12 mouse cellular contexts compared by ENCODE assay signal in genomic region chr5:112583304-112583703, GRCm38 (mm10). TPM values are rescaled to one million over a fixed set of nuclear protein-coding genes. Genes with fewer than 3 reads are reported as not detected.
A peak's percentile ranks its signal among the peaks of the same experiment; 100 is the strongest.
DNase-seq lines count a peak whose midpoint lies in the region; ATAC-seq and TF ChIP-seq lines count a peak whose summit lies in the region.
"Had no signal": no experiment of that assay in that cellular context is flagged by ENCODE, and none has a peak within 500 bp of the region (broad histone marks: within the 10 kb centered on the region; RNA-seq: fewer than 3 reads in every experiment).

No protein-coding gene starts in this region.

- 42% methylated on average over 9 of the region's 9 CpGs for WGBS in neural tube, embryonic 11.5 days
- WGBS in forebrain, embryonic 15.5 days, result 11% methylated on average over 9 of the region's 9 CpGs
- WGBS in limb, embryonic 14.5 days, result 29% methylated on average over 9 of the region's 9 CpGs
- WGBS in stomach, postnatal 0 days, result 6% methylated on average over 9 of the region's 9 CpGs

- no peak overlapping the region for H3K9ac ChIP-seq in neural tube, embryonic 11.5 days (ENCODE audit: low read length)
- H3K9ac ChIP-seq in forebrain, embryonic 15.5 days (replicated peaks), result no peak overlapping the region; the same call in 1 of the 2 replicates
- no peak overlapping the region for H3K9ac ChIP-seq in limb, embryonic 14.5 days (ENCODE audit: low read depth, low read length, severe bottlenecking)
- H3K9ac ChIP-seq in stomach, postnatal 0 days (ENCODE audit: low read length), result no peak overlapping the region

- no peak for TF ChIP-seq CTCF in stomach, postnatal 0 days (IDR thresholded peaks at IDR 0.05; ENCODE audit: low read depth)

- no peaks in the 10 kb centered on the region for H3K36me3 ChIP-seq in neural tube, embryonic 11.5 days (ENCODE audit: control insufficient read depth, insufficient read depth, low read length)
- no peaks in the 10 kb centered on the region for H3K36me3 ChIP-seq in forebrain, embryonic 15.5 days
- no peaks in the 10 kb centered on the region for H3K36me3 ChIP-seq in limb, embryonic 14.5 days (ENCODE audit: control insufficient read depth, insufficient read depth, low read length)
- no peaks in the 10 kb centered on the region for H3K36me3 ChIP-seq in stomach, postnatal 0 days (ENCODE audit: control insufficient read depth, insufficient read depth, low read length)

- TF ChIP-seq POLR2A in limb, embryonic 14.5 days (IDR thresholded peaks at IDR 0.05; ENCODE audit: borderline replicate concordance, extremely low read depth, insufficient read depth, insufficient read length), result no peak

- no peaks in the 10 kb centered on the region for H3K9me3 ChIP-seq in neural tube, embryonic 11.5 days (ENCODE audit: control insufficient read depth, low read length)
- no peaks in the 10 kb centered on the region for H3K9me3 ChIP-seq in forebrain, embryonic 15.5 days
- H3K9me3 ChIP-seq in limb, embryonic 14.5 days (ENCODE audit: control insufficient read depth, low read length), result no peaks in the 10 kb centered on the region
- H3K9me3 ChIP-seq in stomach, postnatal 0 days (ENCODE audit: control insufficient read depth, low read length), result no peaks in the 10 kb centered on the region

- no peak overlapping the region for H3K4me3 ChIP-seq in neural tube, embryonic 11.5 days (ENCODE audit: low read depth, low read length)
- no peak overlapping the region for H3K4me3 ChIP-seq in forebrain, embryonic 15.5 days
- no peak overlapping the region for H3K4me3 ChIP-seq in limb, embryonic 14.5 days (replicated peaks; ENCODE audit: low read length)
- H3K4me3 ChIP-seq in stomach, postnatal 0 days (ENCODE audit: low read depth, low read length), result no peak overlapping the region

- no peaks in the 10 kb centered on the region for H3K4me1 ChIP-seq in neural tube, embryonic 11.5 days (ENCODE audit: control insufficient read depth, insufficient read depth, low read length)
- peaks cover 17% of the 10 kb centered on the region for H3K4me1 ChIP-seq in forebrain, embryonic 15.5 days
- H3K4me1 ChIP-seq in limb, embryonic 14.5 days (ENCODE audit: control insufficient read depth, insufficient read depth, low read length), result no peaks in the 10 kb centered on the region
- H3K4me1 ChIP-seq in stomach, postnatal 0 days (replicated peaks; ENCODE audit: control insufficient read depth, insufficient read depth), result no peaks in the 10 kb centered on the region

- no peak for ATAC-seq in neural tube, embryonic 11.5 days (ENCODE audit: insufficient read depth, low FRiP score, low TSS enrichment)
- ATAC-seq in forebrain, embryonic 15.5 days (replicated peaks), result peak; percentile 19; the same call in 1 of the 2 replicates
- 0 out of 2 replicates have a peak, but pooled peaks have one; percentile 34 for ATAC-seq in limb, embryonic 14.5 days (ENCODE audit: low FRiP score, low read depth)
- no peak for ATAC-seq in stomach, postnatal 0 days (ENCODE audit: low FRiP score, low TSS enrichment)

- H3K4me2 ChIP-seq in neural tube, embryonic 11.5 days (ENCODE audit: low read depth), result no peak overlapping the region
- no peak overlapping the region for H3K4me2 ChIP-seq in forebrain, embryonic 15.5 days (replicated peaks)
- no peak overlapping the region for H3K4me2 ChIP-seq in limb, embryonic 14.5 days (replicated peaks; ENCODE audit: low read depth, low read length, severe bottlenecking)
- no peak overlapping the region for H3K4me2 ChIP-seq in stomach, postnatal 0 days (replicated peaks; ENCODE audit: low read depth)

- no peak for TF ChIP-seq EP300 in stomach, postnatal 0 days (optimal IDR thresholded peaks at IDR 0.05)

- peak; percentile 39 for DNase-seq in neural tube, embryonic 11.5 days (ENCODE audit: low spot score)
- no peak for DNase-seq in neural tube, embryonic 10.5 days (ENCODE audit: extremely low spot score, low spot score)
- peak; percentile 12 for DNase-seq in limb, embryonic 14.5 days (ENCODE audit: low spot score)
- peak; percentile 41 for DNase-seq in stomach, postnatal 0 days (ENCODE audit: low spot score)
- DNase-seq in kidney, postnatal 25 days, result no peak
- DNase-seq in kidney, adult 11 months, result no peak
- DNase-seq: adrenal gland, adult 2 months; cerebellum, adult 8-10 months; kidney, adult 2 months; left cerebral cortex, postnatal 4 days had no signal

- no peak overlapping the region for H3K27ac ChIP-seq in neural tube, embryonic 11.5 days (ENCODE audit: low read depth, low read length)
- H3K27ac ChIP-seq in forebrain, embryonic 15.5 days (replicated peaks), result peak overlapping the region; percentile 39; the same call in 1 of the 2 replicates
- H3K27ac ChIP-seq in limb, embryonic 14.5 days (replicated peaks; ENCODE audit: low read depth, low read length), result no peak overlapping the region
- 0 out of 2 replicates have a peak overlapping the region, but pooled peaks have one; percentile 30 for H3K27ac ChIP-seq in stomach, postnatal 0 days (replicated peaks)
- H3K27ac ChIP-seq: macrophage had no signal

- 0 out of 2 replicates have a peak, but pooled peaks cover 2% of the 10 kb centered on the region for H3K27me3 ChIP-seq in neural tube, embryonic 11.5 days (ENCODE audit: control insufficient read depth, insufficient read depth, low read length)
- H3K27me3 ChIP-seq in forebrain, embryonic 15.5 days, result no peaks in the 10 kb centered on the region
- peaks cover 12% of the 10 kb centered on the region for H3K27me3 ChIP-seq in limb, embryonic 14.5 days (ENCODE audit: control insufficient read depth, insufficient read depth, low read length)
- no peaks in the 10 kb centered on the region for H3K27me3 ChIP-seq in stomach, postnatal 0 days (ENCODE audit: control insufficient read depth, insufficient read depth, low read length)

RNA-seq across cellular contexts. Expression of gene Sez6l, which starts 6.3 kb away (rescaled TPM):
- polyA plus RNA-seq in neural tube, embryonic 11.5 days (2014; fragmentation: Nextera tagmentation; extraction: Ambion mirVana), result 4.7 and 4.8 TPM in 2 replicates
- polyA plus RNA-seq in forebrain, embryonic 15.5 days (2015; fragmentation: Nextera tagmentation; extraction: Ambion mirVana), result 33.1 and 33.3 TPM in 2 replicates
- 1.8 and 2.1 TPM in 2 replicates for polyA plus RNA-seq in limb, embryonic 14.5 days (2012; rRNA removed)
- polyA plus RNA-seq in limb, embryonic 14.5 days (2014; fragmentation: Nextera tagmentation; extraction: Ambion mirVana), result 0.83 and 0.89 TPM in 2 replicates
- polyA plus RNA-seq in stomach, postnatal 0 days (2015; fragmentation: Nextera tagmentation; extraction: Ambion mirVana), result 0.42 and 0.47 TPM in 2 replicates
- polyA plus RNA-seq: macrophage had no signal

Comparison
In these comparisons a context has a peak if more than half of its experiments do, and no peak if none do; other contexts are left out.
1. DNase-seq: peak in neural tube, embryonic 11.5 days (single experiment), limb, embryonic 14.5 days (single experiment) and stomach, postnatal 0 days (single experiment); none in neural tube, embryonic 10.5 days (single experiment), kidney, postnatal 25 days (0 of 2) and kidney, adult 11 months (single experiment).
2. ATAC-seq: peak in forebrain, embryonic 15.5 days (single experiment) and limb, embryonic 14.5 days (single experiment); none in neural tube, embryonic 11.5 days (single experiment) and stomach, postnatal 0 days (single experiment).
3. H3K27ac ChIP-seq: peak in forebrain, embryonic 15.5 days (single experiment) and stomach, postnatal 0 days (single experiment); none in neural tube, embryonic 11.5 days (single experiment) and limb, embryonic 14.5 days (single experiment).